Comparison of ENCODE assay signal across 8 mouse cellular contexts in the genomic region with DNA sequence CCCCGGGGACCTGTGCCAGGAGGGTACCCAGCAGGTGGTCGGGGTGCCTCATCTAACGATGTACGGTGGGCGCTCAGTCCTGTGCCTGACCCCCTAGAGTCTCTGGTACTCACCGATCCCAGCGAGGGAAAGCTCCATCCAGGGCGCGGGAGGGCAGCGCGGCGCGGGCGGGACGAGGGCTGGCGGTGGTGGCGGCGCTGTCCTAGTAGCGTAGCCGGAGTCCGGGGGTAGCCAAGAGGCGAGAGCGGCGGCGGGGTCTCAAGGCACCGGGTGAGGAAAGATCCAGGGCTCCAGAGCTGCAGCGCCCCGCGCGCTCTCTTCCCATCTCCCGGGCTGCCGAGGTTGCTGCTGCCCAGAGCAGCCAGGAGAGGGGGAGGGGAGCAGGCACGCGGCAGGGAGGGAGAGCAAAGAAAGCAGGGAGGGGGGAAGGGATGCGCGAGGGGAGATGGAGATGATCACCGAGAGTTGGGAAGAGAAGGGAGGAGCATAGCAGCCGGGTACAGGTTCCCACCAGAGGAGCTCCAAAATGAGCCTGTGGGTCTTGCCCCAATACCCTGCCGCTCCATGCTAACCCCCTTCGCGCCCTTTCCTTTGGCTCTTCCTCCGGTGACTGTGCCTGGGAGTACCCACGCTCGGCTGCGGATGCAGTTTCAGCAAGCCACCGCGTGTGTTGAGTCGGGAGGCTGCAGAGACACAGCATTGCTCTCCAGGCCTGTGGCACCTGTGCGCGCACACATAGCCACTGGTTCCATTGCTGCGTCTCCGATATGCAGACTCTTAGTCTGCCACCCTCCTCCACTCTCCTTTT. TPM values are rescaled to one million over a fixed set of nuclear protein-coding genes. Genes with fewer than 3 reads are reported as not detected.
DNase-seq lines count a peak whose midpoint lies in the region; ATAC-seq lines count a peak whose summit lies in the region.

Gene Fut9 (minus strand): TSS at position 769 of the 808 bp plus-strand sequence.

- peak; percentile 11 for DNase-seq in adrenal gland, postnatal 14 days
- no peak for DNase-seq in adrenal gland, adult 18-20 months (ENCODE audit: low spot score in 2 of 2)
- peak; percentile 93 for DNase-seq in cerebellum, adult 11-12 months
- DNase-seq in limb, embryonic 11.5 days (ENCODE audit: low spot score), result peak; percentile 67
- no peak for DNase-seq in spleen, postnatal 4 days (ENCODE audit: low spot score in 2 of 2)

- no peaks in the 10 kb centered on the region for H3K27me3 ChIP-seq in forebrain, embryonic 15.5 days
- H3K27me3 ChIP-seq in kidney, embryonic 15.5 days, result peaks cover 29% of the 10 kb centered on the region
- H3K27me3 ChIP-seq in limb, embryonic 11.5 days (ENCODE audit: control insufficient read depth, insufficient read depth, low read length), result peaks cover 9% of the 10 kb centered on the region
- no peaks in the 10 kb centered on the region for H3K27me3 ChIP-seq in neural tube, embryonic 15.5 days (replicated peaks)

- H3K4me1 ChIP-seq in forebrain, embryonic 15.5 days, result peaks cover 30% of the 10 kb centered on the region
- H3K4me1 ChIP-seq in kidney, embryonic 15.5 days, result peaks cover 18% of the 10 kb centered on the region; the same call in 1 of the 2 replicates
- no peaks in the 10 kb centered on the region for H3K4me1 ChIP-seq in limb, embryonic 11.5 days (ENCODE audit: control insufficient read depth, insufficient read depth, low read length)
- H3K4me1 ChIP-seq in neural tube, embryonic 15.5 days, result peaks cover 3% of the 10 kb centered on the region; the same call in 1 of the 2 replicates

- H3K27ac ChIP-seq in forebrain, embryonic 15.5 days (replicated peaks), result peak within 1 kb of the TSS; percentile 84
- peak within 1 kb of the TSS; percentile 20 for H3K27ac ChIP-seq in kidney, embryonic 15.5 days
- no peak within 1 kb of the TSS for H3K27ac ChIP-seq in limb, embryonic 11.5 days (replicated peaks; ENCODE audit: low read depth, low read length)
- peak within 1 kb of the TSS; percentile 94 for H3K27ac ChIP-seq in neural tube, embryonic 15.5 days (replicated peaks)

- peak; percentile 95 for ATAC-seq in forebrain, embryonic 15.5 days (replicated peaks)
- ATAC-seq in kidney, embryonic 15.5 days (replicated peaks; ENCODE audit: low FRiP score), result peak; percentile 88
- ATAC-seq in limb, embryonic 11.5 days (ENCODE audit: insufficient number of reproducible peaks, low FRiP score, low TSS enrichment, low read depth), result peak; percentile 83
- peak; percentile 95 for ATAC-seq in neural tube, embryonic 15.5 days (ENCODE audit: low FRiP score)

- peak within 1 kb of the TSS; percentile 73 for H3K9ac ChIP-seq in forebrain, embryonic 15.5 days (replicated peaks)
- peak within 1 kb of the TSS; percentile 29 for H3K9ac ChIP-seq in kidney, embryonic 15.5 days
- peak within 1 kb of the TSS; percentile 18 for H3K9ac ChIP-seq in limb, embryonic 11.5 days (ENCODE audit: low read length)
- H3K9ac ChIP-seq in neural tube, embryonic 15.5 days (replicated peaks), result peak within 1 kb of the TSS; percentile 91

- no peaks in the 10 kb centered on the region for H3K36me3 ChIP-seq in forebrain, embryonic 15.5 days
- no peaks in the 10 kb centered on the region for H3K36me3 ChIP-seq in kidney, embryonic 15.5 days
- no peaks in the 10 kb centered on the region for H3K36me3 ChIP-seq in limb, embryonic 11.5 days (ENCODE audit: control insufficient read depth, insufficient read depth, low read length)
- H3K36me3 ChIP-seq in neural tube, embryonic 15.5 days, result no peaks in the 10 kb centered on the region

- H3K4me3 ChIP-seq in forebrain, embryonic 15.5 days, result peak within 1 kb of the TSS; percentile 63
- H3K4me3 ChIP-seq in kidney, embryonic 15.5 days (replicated peaks), result peak within 1 kb of the TSS; percentile 52
- H3K4me3 ChIP-seq in limb, embryonic 11.5 days (ENCODE audit: low read depth, low read length), result peak within 1 kb of the TSS; percentile 44
- peak within 1 kb of the TSS; percentile 71 for H3K4me3 ChIP-seq in neural tube, embryonic 15.5 days (replicated peaks)

- no peaks in the 10 kb centered on the region for H3K9me3 ChIP-seq in forebrain, embryonic 15.5 days
- no peaks in the 10 kb centered on the region for H3K9me3 ChIP-seq in kidney, embryonic 15.5 days (replicated peaks)
- H3K9me3 ChIP-seq in limb, embryonic 11.5 days (ENCODE audit: control insufficient read depth, low read length), result no peaks in the 10 kb centered on the region
- H3K9me3 ChIP-seq in neural tube, embryonic 15.5 days (replicated peaks), result no peaks in the 10 kb centered on the region

- peak within 1 kb of the TSS; percentile 75 for H3K4me2 ChIP-seq in forebrain, embryonic 15.5 days (replicated peaks)
- peak within 1 kb of the TSS; percentile 93 for H3K4me2 ChIP-seq in kidney, embryonic 15.5 days
- H3K4me2 ChIP-seq in limb, embryonic 11.5 days (ENCODE audit: low read depth, severe bottlenecking), result peak within 1 kb of the TSS; percentile 87
- peak within 1 kb of the TSS; percentile 67 for H3K4me2 ChIP-seq in neural tube, embryonic 15.5 days

- under 1% methylated on average over 52 of the region's 52 CpGs for WGBS in forebrain, embryonic 15.5 days
- WGBS in kidney, embryonic 15.5 days, result under 1% methylated on average over 52 of the region's 52 CpGs
- WGBS in limb, embryonic 11.5 days, result under 1% methylated on average over 51 of the region's 52 CpGs
- under 1% methylated on average over 51 of the region's 52 CpGs for WGBS in neural tube, embryonic 15.5 days

RNA-seq across cellular contexts. Expression of gene Fut9, which starts in this region (rescaled TPM):
- 0.15 and 0.26 TPM in 2 replicates for total RNA-seq in adrenal gland, postnatal 14 days (2021)
- total RNA-seq in adrenal gland, adult 18-20 months (2021), result under 1 TPM; 0.22 to 0.43 TPM
- 14.4 and 15.7 TPM in 2 replicates for polyA plus RNA-seq in forebrain, embryonic 15.5 days (2015; fragmentation: Nextera tagmentation; extraction: Ambion mirVana)
- 8.5 and 8.9 TPM in 2 replicates for polyA plus RNA-seq in kidney, embryonic 15.5 days (2015; fragmentation: Nextera tagmentation; extraction: Ambion mirVana)
- 0.17 and 0.44 TPM in 2 replicates for polyA plus RNA-seq in limb, embryonic 11.5 days (2014; fragmentation: Nextera tagmentation; extraction: Ambion mirVana)
- polyA plus RNA-seq in neural tube, embryonic 15.5 days (2015; fragmentation: Nextera tagmentation; extraction: Ambion mirVana), result 17.7 and 19.2 TPM in 2 replicates

Comparison
In these comparisons a context has a peak if more than half of its experiments do, and no peak if none do; other contexts are left out.
1. Peak in DNase-seq in adrenal gland, postnatal 14 days; RNA of the gene not detected or under 1 TPM.
2. Peak in DNase-seq, ATAC-seq, H3K4me3 ChIP-seq, H3K9ac ChIP-seq and H3K4me2 ChIP-seq in limb, embryonic 11.5 days; RNA of the gene not detected or under 1 TPM.
3. H3K9ac ChIP-seq: peak in every context shown above with its lines; median percentile 91 in neural tube, embryonic 15.5 days; 73 in forebrain, embryonic 15.5 days; 29 in kidney, embryonic 15.5 days; 18 in limb, embryonic 11.5 days.